Mouse (Mus musculus) testis, adult 2 months (tissue): Measurements from ENCODE around the gene Clmn. TPM values are rescaled to one million over a fixed set of nuclear protein-coding genes. Genes with fewer than 3 reads are reported as not detected.

Experiments
- H3K27ac ChIP-seq: fragments of 200-500 bp; 2 replicates; pipeline ENCODE4 v1.5.1; 2012; ENCODE audit warnings: low read depth, low read length; ENCODE audit not compliant: control insufficient read depth, insufficient read depth
- H3K27me3 ChIP-seq: fragments of 200-500 bp; 2 replicates; pipeline ENCODE4 v1.6.1; 2012; ENCODE audit warnings: mild to moderate bottlenecking, low read length, moderate library complexity; ENCODE audit not compliant: control insufficient read depth, insufficient read depth
- H3K36me3 ChIP-seq: fragments of 200-500 bp; 2 replicates; pipeline ENCODE4 v1.6.1; 2012; ENCODE audit warnings: mild to moderate bottlenecking, low read length; ENCODE audit not compliant: control insufficient read depth, insufficient read depth
- H3K4me1 ChIP-seq: fragments of 200-500 bp; 2 replicates; pipeline ENCODE4 v1.6.1; 2012; ENCODE audit warnings: low read length; ENCODE audit not compliant: control insufficient read depth, insufficient read depth
- H3K4me3 ChIP-seq: fragments of 200-500 bp; 2 replicates; pipeline ENCODE4 v1.5.1; 2012; ENCODE audit warnings: low read depth, mild to moderate bottlenecking, low read length, moderate library complexity, mixed read lengths; ENCODE audit not compliant: control insufficient read depth
- CTCF ChIP-seq: fragments of 200-500 bp; IDR thresholded peaks from 2 replicates; pipeline ENCODE4 v1.5.1; 2012; ENCODE audit warnings: low read depth, mild to moderate bottlenecking, inconsistent platforms, low read length, moderate library complexity; ENCODE audit not compliant: control insufficient read depth, insufficient read depth, insufficient replicate concordance
- POLR2A ChIP-seq: fragments of 200-500 bp; IDR thresholded peaks from 2 replicates; pipeline ENCODE4 v1.6.1; 2012; ENCODE audit warnings: low read depth, mild to moderate bottlenecking, inconsistent platforms, low read length, moderate library complexity; ENCODE audit not compliant: control insufficient read depth
- polyA plus RNA-seq: library from polyadenylated mRNA; depleted of rRNA; stranded (reverse); fragments of >200 nt; gene quantifications from 2 replicates; pipeline ENCODE4 v1.2.3, GENCODE M21; 2012

The Clmn gene
- polyA plus RNA-seq, 1 experiment, result 119 TPM

DNA sequence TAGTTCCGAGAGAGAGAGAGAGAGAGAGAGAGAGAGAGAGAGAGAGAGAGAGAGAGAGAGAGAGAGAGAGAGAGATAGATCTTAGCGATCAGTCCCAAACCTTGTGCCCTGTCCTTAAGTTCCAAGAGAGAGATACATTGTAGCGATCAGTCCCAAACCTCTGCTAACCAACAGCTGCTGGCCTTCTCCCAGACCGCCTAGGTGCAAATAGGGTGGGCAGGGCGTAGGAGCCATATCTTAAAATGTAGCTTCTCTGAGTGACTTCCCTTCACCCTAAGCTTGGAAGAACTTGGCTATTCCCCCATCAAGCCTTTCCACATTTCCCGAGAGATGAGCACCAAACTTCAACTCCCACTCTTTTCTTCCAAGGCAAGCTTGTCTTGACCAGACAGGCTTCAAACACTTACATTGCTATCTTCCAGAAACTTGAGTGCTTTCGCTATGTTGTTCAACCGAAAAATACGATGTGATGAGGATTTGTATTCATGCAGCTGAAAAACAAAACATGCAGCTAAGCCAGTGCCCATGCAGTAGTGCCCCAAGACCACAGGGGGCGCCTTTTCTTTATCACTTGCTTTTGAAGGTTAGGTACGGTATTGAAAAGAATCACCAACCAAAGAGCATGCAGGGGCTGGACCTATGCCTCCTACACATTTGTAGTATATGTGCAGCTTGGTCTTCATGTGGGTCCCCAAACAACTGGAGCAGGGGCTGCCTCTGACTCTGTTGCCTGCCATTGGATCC, 68.1 kb downstream of the Clmn start:
- no peak for TF ChIP-seq POLR2A
- TF ChIP-seq CTCF, result no peak
- no peak overlapping the region for H3K4me3 ChIP-seq
- no peaks in the 10 kb centered on the region for H3K27me3 ChIP-seq
- H3K36me3 ChIP-seq, result no peaks in the 10 kb centered on the region
- no peak overlapping the region for H3K27ac ChIP-seq
- no peaks in the 10 kb centered on the region; the same call in 1 of the 2 replicates for H3K4me1 ChIP-seq

DNA sequence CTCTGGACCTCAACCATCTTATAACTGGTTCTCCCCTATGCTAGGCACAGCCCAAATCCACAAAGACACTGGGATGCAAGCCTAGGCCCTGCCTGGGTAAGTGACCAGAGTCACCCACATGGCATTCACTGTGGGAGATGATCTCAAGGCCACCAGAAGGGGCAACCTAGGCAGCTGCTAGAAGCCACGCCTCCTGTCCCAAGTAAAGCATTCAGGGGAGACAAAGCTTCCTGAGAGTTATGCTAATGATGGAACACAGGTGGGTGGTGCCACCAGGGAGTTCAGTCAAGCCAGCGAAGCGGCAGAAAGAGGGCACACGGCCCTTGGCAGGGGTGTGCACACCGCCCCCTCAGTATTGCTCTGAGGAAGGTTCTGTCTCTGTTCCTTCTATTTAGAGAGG, 69.9 kb downstream of the Clmn start:
- no peaks in the 10 kb centered on the region for H3K36me3 ChIP-seq
- no peak overlapping the region for H3K4me3 ChIP-seq
- H3K4me1 ChIP-seq, result no peaks in the 10 kb centered on the region; the same call in 1 of the 2 replicates
- no peak for TF ChIP-seq CTCF
- TF ChIP-seq POLR2A, result no peak
- H3K27ac ChIP-seq, result no peak overlapping the region
- no peaks in the 10 kb centered on the region for H3K27me3 ChIP-seq

DNA sequence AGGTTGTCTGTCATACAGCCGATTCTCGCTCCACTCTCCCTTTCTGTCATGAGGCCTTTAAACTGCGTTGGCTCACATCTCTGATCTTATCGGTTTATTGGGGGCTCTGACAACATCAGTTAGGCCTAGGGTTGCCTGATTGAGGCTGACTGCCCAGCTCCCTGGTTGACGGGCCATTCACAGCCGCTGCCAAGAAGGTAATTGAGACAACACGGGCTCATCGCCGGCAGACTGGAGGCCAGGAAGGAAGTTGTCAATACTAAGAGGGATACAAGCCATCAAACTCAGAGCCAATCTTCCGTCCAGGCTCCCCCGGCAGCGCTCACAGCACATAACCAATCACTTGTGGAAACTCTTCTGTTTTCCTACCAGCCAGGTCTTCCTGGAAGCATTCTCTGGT, 71.4 kb downstream of the Clmn start:
- H3K27me3 ChIP-seq, result no peaks in the 10 kb centered on the region
- H3K4me3 ChIP-seq, result no peak overlapping the region
- H3K27ac ChIP-seq, result no peak overlapping the region
- TF ChIP-seq POLR2A, result no peak
- H3K36me3 ChIP-seq, result no peaks in the 10 kb centered on the region
- H3K4me1 ChIP-seq, result no peaks in the 10 kb centered on the region; the same call in 1 of the 2 replicates

DNA sequence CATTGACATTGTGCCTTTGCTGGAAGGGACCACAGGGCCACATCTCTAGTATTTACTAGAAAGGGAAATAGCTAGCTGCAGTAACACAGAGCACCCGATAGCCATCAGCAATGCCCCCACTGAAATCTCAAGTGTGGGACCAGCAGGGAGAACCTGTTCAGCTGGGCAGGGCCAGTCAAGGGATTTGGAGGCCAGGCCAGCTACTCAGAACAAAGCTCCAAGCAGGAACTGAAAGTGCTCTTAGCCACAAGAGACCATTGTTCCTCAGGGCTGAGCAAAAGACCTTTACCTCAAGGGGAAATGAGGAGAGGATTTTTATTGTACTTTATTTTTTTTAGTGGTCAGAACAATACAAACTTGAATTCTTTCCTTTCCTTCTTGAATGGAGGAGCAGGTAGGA, 87.3 kb downstream of the Clmn start:
- H3K36me3 ChIP-seq, result no peaks in the 10 kb centered on the region
- no peaks in the 10 kb centered on the region for H3K27me3 ChIP-seq
- H3K4me3 ChIP-seq, result no peak overlapping the region
- no peaks in the 10 kb centered on the region for H3K4me1 ChIP-seq
- TF ChIP-seq CTCF (no peak), POLR2A (no peak)
- H3K27ac ChIP-seq, result no peak overlapping the region

DNA sequence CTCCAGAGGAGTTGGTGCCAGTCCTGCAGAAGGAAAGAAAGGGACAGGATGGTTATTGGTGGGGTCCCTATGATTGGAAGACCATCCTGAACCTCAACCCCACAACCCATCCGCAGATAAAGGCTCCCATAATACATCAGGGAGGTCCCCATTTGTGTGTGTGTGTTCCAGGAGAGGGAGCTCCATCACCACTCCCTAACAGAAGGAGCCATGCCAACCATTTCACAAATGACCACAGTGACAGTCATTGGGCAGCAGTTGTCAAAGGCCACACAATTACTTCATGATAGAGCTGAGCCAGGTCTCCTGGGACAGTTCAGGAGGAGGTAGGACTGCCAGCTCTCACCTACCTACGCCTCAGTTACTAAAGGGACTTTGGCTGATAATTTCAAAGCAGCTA, 92.9 kb downstream of the Clmn start:
- Histone ChIP-seq H3K27ac (no peak overlapping the region), H3K27me3 (no peaks in the 10 kb centered on the region), H3K36me3 (no peaks in the 10 kb centered on the region), H3K4me3 (no peak overlapping the region), H3K4me1 (no peaks in the 10 kb centered on the region)
- no peak for TF ChIP-seq CTCF
- TF ChIP-seq POLR2A, result no peak

DNA sequence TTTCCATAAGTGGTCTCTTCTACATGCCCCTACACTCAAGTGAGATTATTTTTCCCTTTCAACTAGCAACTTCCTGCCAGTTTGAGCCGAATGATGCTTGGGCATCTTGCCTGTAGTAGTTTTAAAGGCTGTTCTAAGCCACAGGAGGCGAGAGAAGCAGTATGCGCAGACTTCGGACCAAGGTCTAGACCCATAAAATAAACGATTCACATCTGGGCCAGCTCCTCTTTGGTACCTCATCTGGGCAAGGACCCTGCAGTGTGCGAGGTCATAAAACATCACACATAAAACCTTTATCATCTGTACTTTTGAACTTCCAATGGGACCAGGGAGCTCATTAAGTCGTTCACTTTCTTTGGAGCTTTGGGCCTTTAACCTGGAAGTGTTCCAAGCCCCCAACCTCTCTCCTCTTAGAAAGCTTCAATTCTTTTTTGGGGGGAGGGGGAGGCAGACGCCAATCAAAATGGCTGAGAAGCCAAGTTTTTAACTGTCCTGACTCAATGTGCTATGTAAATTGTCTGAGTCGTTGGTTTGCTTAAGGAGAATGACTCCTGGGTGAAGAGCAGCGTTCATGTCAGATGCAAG, 95.6 kb downstream of the Clmn start:
- no peak overlapping the region for H3K27ac ChIP-seq
- H3K4me3 ChIP-seq, result no peak overlapping the region
- TF ChIP-seq CTCF (no peak), POLR2A (no peak)
- no peaks in the 10 kb centered on the region for H3K4me1 ChIP-seq
- no peaks in the 10 kb centered on the region for H3K36me3 ChIP-seq
- H3K27me3 ChIP-seq, result no peaks in the 10 kb centered on the region

DNA sequence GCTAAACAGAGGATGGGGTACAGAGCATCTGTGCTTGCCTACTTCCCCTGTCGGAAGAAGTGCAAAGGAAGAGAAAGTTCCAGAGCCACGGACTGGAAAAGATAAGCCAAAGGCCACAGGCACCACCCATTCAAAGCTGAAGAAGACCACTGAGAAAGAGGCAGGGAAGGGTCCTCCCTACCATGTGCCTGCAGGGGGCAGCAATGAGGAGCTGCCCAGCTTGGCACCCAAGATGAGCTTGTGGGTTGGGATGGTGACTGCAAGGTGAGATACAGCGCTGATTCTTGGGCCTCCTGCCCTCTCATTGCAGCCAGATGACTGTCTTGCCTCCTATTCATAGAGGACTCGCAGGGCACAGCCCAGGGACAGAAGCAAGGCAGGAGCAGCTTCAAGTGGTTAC, 97.7 kb downstream of the Clmn start:
- no peaks in the 10 kb centered on the region for H3K4me1 ChIP-seq
- H3K27ac ChIP-seq, result no peak overlapping the region
- no peaks in the 10 kb centered on the region for H3K36me3 ChIP-seq
- H3K27me3 ChIP-seq, result no peaks in the 10 kb centered on the region
- no peak overlapping the region for H3K4me3 ChIP-seq
- TF ChIP-seq POLR2A (no peak), CTCF (peak; percentile 30; the same call in 1 of the 2 replicates)
